Mouse (Mus musculus) hindbrain, embryonic 15.5 days (tissue): ENCODE data around the gene Adam22. TPM values are rescaled to one million over a fixed set of nuclear protein-coding genes. Genes with fewer than 3 reads are reported as not detected.

Source experiments
- ATAC-seq: fragments of 200-750 bp; cut with Nextera tagmentation; 2 replicates; pipeline ENCODE4 v1.8.0; 2017; ENCODE audit warnings: low read depth, moderate number of reproducible peaks, moderate TSS enrichment; ENCODE audit not compliant: low FRiP score
- H3K27ac ChIP-seq: fragments of 300-500 bp; sonication (generic); replicated peaks from 2 replicates; pipeline ENCODE4 v1.5.1; 2015; ENCODE audit warnings: mild to moderate bottlenecking, inconsistent platforms
- H3K27me3 ChIP-seq: fragments of 300-500 bp; sonication (generic); 2 replicates; pipeline ENCODE4 v1.6.1; 2015; ENCODE audit warnings: control low read depth, inconsistent platforms
- H3K36me3 ChIP-seq: fragments of 300-500 bp; sonication (generic); 2 replicates; pipeline ENCODE4 v1.6.1; 2015; ENCODE audit warnings: control low read depth, inconsistent platforms
- H3K4me1 ChIP-seq: fragments of 300-500 bp; sonication (generic); replicated peaks from 2 replicates; pipeline ENCODE4 v1.6.1; 2015; ENCODE audit warnings: control low read depth, inconsistent platforms
- H3K4me2 ChIP-seq: fragments of 300-500 bp; sonication (generic); 2 replicates; pipeline ENCODE4 v1.6.1; 2015; ENCODE audit warnings: moderate library complexity, mild to moderate bottlenecking, inconsistent platforms
- H3K4me3 ChIP-seq: fragments of 300-500 bp; sonication (generic); 2 replicates; pipeline ENCODE4 v1.5.1; 2015; ENCODE audit warnings: mild to moderate bottlenecking, inconsistent platforms
- H3K9ac ChIP-seq: fragments of 300-500 bp; sonication (generic); 2 replicates; pipeline ENCODE4 v1.6.1; 2015; ENCODE audit warnings: inconsistent platforms
- H3K9me3 ChIP-seq: fragments of 300-500 bp; sonication (generic); 2 replicates; pipeline ENCODE4 v1.6.1; 2016; ENCODE audit warnings: control low read depth, inconsistent platforms
- WGBS: fragments of 180-500 bp; shearing (Covaris S2); methylation state at CpG from one replicate; pipeline ENCODE4 v1.1.7; 2015; 5-methylcytosine and 5-hydroxymethylcytosine counted together
- polyA plus RNA-seq: library from polyadenylated mRNA; unstranded; fragments of >200 nt; fragmentation: Nextera tagmentation; extraction: Ambion mirVana; gene quantifications from 2 replicates; pipeline ENCODE4 v1.2.1, GENCODE M21; 2015

Adam22 gene
- polyA plus RNA-seq, 1 experiment from 2014 or later = 41.9 TPM

GRCm38 (mm10) chr5:8366771-8367613, 968 bp downstream of the Adam22 start:
- Histone ChIP-seq H3K27me3 (no peaks in the 10 kb centered on the region), H3K36me3 (no peaks in the 10 kb centered on the region), H3K4me3 (peak overlapping the region; percentile 77), H3K27ac (peak overlapping the region; percentile 89), H3K9me3 (no peaks in the 10 kb centered on the region), H3K4me2 (peak overlapping the region; percentile 67), H3K9ac (peak overlapping the region; percentile 91), H3K4me1 (peaks cover 17% of the 10 kb centered on the region)
- peak; percentile 59 for ATAC-seq
- 2% methylated on average over 24 of the region's 25 CpGs for WGBS

GRCm38 (mm10) chr5:8362361-8362760, 5.6 kb downstream of the Adam22 start:
- H3K4me1 ChIP-seq = peaks cover 26% of the 10 kb centered on the region
- H3K27me3 ChIP-seq = no peaks in the 10 kb centered on the region
- H3K4me2 ChIP-seq = no peak overlapping the region
- H3K9me3 ChIP-seq = no peaks in the 10 kb centered on the region
- WGBS = 87% methylated on average over 1 of the region's 1 CpGs
- no peak overlapping the region for H3K4me3 ChIP-seq
- no peak for ATAC-seq
- peaks cover 3% of the 10 kb centered on the region; the same call in 1 of the 2 replicates for H3K36me3 ChIP-seq
- H3K27ac ChIP-seq = no peak overlapping the region
- no peak overlapping the region for H3K9ac ChIP-seq

- ATAC-seq = no peak
- WGBS = 67% methylated on average over 8 of the region's 8 CpGs
- Histone ChIP-seq H3K4me2 (no peak overlapping the region), H3K9me3 (no peaks in the 10 kb centered on the region), H3K27me3 (no peaks in the 10 kb centered on the region), H3K4me1 (peaks cover 18% of the 10 kb centered on the region; the same call in 1 of the 2 replicates), H3K4me3 (no peak overlapping the region), H3K36me3 (peaks cover 11% of the 10 kb centered on the region), H3K9ac (no peak overlapping the region), H3K27ac (0 out of 2 replicates have a peak overlapping the region, but pooled peaks have one; percentile 4)
These were observed 10.3 kb downstream of the Adam22 start for GRCm38 (mm10) chr5:8357677-8358076.

DNA sequence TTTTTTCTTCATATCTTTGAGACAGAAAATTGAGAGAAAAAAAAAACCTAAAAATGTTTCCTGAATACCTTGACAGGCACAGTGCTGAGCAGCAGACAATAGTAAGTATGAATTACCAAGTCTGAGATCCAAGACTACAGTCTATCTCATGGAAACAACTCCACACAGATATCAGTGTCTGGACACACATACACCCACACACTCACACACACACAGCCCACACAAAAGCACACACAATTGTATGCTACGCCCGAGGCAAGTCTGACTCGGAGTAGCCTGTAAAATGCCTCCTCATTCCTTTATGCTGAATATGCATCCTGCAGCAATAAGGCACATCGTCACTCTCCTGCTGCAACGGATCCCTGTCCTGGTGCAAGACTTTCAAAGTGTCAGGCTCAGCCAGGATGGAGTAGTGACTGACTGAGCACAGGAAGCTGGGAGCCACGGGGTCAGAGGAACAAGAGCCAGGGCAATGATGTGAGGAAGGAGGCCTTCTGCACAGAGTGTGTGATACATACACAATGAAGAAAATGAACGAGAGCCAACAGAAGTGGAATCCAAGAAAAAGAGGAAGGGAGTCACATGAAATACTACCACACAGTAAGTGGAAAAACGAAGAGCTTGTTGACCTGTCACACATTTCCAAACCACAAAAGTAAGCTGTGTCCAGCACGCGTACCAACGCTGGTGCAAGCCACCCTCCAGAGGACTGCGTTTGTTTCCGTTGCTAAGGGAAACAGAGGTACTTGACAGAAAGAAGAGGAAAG, 10.9 kb downstream of the Adam22 start:
- peak; percentile 33 for ATAC-seq
- Histone ChIP-seq H3K4me3 (no peak overlapping the region), H3K4me2 (no peak overlapping the region), H3K9ac (no peak overlapping the region), H3K27ac (0 out of 2 replicates have a peak overlapping the region, but pooled peaks have one; percentile 4), H3K9me3 (no peaks in the 10 kb centered on the region), H3K27me3 (no peaks in the 10 kb centered on the region), H3K4me1 (peaks cover 18% of the 10 kb centered on the region; the same call in 1 of the 2 replicates), H3K36me3 (peaks cover 11% of the 10 kb centered on the region)
- 43% methylated on average over 13 of the region's 13 CpGs for WGBS

GRCm38 (mm10) chr5:8356326-8356725, 11.6 kb downstream of the Adam22 start:
- peaks cover 18% of the 10 kb centered on the region; the same call in 1 of the 2 replicates for H3K4me1 ChIP-seq
- no peak; the same call in 1 of the 2 replicates for ATAC-seq
- H3K9me3 ChIP-seq = no peaks in the 10 kb centered on the region
- no peak overlapping the region for H3K27ac ChIP-seq
- H3K36me3 ChIP-seq = peaks cover 8% of the 10 kb centered on the region; the same call in 1 of the 2 replicates
- no peak overlapping the region for H3K4me2 ChIP-seq
- 34% methylated on average over 2 of the region's 2 CpGs for WGBS
- H3K27me3 ChIP-seq = no peaks in the 10 kb centered on the region
- H3K9ac ChIP-seq = no peak overlapping the region
- H3K4me3 ChIP-seq = no peak overlapping the region

- H3K27ac ChIP-seq = no peak overlapping the region
- ATAC-seq = no peak
- H3K4me1 ChIP-seq = no peaks in the 10 kb centered on the region
- no peak overlapping the region for H3K9ac ChIP-seq
- no peak overlapping the region for H3K4me3 ChIP-seq
- H3K4me2 ChIP-seq = no peak overlapping the region
- WGBS = 85% methylated on average over 10 of the region's 10 CpGs
- H3K36me3 ChIP-seq = no peaks in the 10 kb centered on the region
- H3K9me3 ChIP-seq = no peaks in the 10 kb centered on the region
- H3K27me3 ChIP-seq = no peaks in the 10 kb centered on the region
These were observed 18.4 kb downstream of the Adam22 start for GRCm38 (mm10) chr5:8349557-8349956.

DNA sequence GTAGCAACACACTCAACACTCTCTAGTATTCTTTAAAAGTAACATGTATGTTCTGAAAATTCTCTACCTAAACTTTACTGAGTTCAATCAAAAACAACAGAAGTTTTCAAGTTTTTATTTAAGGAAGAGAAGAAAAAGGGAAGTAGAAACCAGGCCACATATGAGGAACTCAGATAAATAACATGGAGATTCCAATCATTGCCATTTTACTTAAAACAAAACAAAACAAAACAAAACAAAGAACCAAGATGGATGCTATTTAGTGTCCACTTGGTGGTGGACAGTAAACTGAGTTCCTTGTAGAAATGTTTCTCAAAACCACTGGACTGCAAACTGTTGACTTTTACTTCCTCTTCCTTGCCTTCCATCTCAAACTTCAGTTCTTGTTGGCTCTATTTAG, 21.6 kb downstream of the Adam22 start:
- Histone ChIP-seq H3K27me3 (no peaks in the 10 kb centered on the region), H3K9me3 (no peaks in the 10 kb centered on the region), H3K9ac (no peak overlapping the region), H3K36me3 (no peaks in the 10 kb centered on the region), H3K4me2 (no peak overlapping the region), H3K27ac (no peak overlapping the region), H3K4me1 (no peaks in the 10 kb centered on the region), H3K4me3 (no peak overlapping the region)
- no peak for ATAC-seq

DNA sequence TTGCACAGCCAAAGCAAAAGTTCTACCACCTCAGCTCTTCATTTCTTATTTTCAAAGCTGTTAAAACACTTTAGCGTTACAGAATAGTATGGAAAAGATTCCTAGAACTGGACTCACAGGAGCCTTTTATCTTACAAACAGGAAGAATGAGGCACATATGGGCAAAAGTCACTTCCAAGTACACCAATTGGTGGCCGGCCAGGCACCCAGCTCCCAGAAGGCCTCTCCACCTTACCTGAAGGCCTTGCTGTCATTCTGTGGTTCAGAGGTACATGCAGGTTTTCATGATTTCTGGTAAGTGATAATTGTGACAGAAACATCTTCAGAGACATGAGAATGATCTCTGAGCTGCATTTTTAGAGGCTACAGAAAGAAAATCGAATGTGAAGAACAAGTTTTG, 24.7 kb downstream of the Adam22 start:
- no peak overlapping the region for H3K27ac ChIP-seq
- 92% methylated on average over 3 of the region's 3 CpGs for WGBS

DNA sequence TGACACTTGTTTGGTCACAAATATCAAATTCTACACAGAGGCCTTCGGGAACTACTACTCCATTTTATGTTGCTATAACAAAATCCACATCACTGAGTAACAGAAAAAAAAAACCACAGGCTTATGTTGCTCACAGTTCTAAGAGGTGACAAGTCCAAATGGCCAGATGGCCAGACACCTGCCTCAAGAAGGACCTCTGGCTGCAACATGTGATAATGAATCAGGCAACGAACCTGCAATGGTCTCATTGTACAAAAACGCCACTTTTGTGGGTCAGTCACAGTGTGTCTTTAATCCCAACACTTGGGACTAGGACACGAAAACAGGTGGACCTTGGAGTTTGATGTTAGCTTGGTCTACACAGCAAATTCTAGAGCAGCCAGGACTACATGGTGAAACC, 26.3 kb downstream of the Adam22 start:
- H3K27ac ChIP-seq = no peak overlapping the region
- no peak overlapping the region for H3K9ac ChIP-seq
- 93% methylated on average over 4 of the region's 4 CpGs for WGBS
- H3K36me3 ChIP-seq = no peaks in the 10 kb centered on the region
- H3K27me3 ChIP-seq = no peaks in the 10 kb centered on the region
- no peak for ATAC-seq
- H3K4me3 ChIP-seq = no peak overlapping the region
- H3K9me3 ChIP-seq = no peaks in the 10 kb centered on the region
- H3K4me1 ChIP-seq = no peaks in the 10 kb centered on the region
- no peak overlapping the region for H3K4me2 ChIP-seq

More for the DNA sequence above, 24.7 kb downstream of the Adam22 start:
- no peak overlapping the region for H3K4me2 ChIP-seq
- no peaks in the 10 kb centered on the region for H3K9me3 ChIP-seq
- H3K27me3 ChIP-seq = no peaks in the 10 kb centered on the region
- no peaks in the 10 kb centered on the region for H3K36me3 ChIP-seq
- no peak for ATAC-seq
- H3K4me1 ChIP-seq = no peaks in the 10 kb centered on the region
- no peak overlapping the region for H3K9ac ChIP-seq
- no peak overlapping the region for H3K4me3 ChIP-seq

DNA sequence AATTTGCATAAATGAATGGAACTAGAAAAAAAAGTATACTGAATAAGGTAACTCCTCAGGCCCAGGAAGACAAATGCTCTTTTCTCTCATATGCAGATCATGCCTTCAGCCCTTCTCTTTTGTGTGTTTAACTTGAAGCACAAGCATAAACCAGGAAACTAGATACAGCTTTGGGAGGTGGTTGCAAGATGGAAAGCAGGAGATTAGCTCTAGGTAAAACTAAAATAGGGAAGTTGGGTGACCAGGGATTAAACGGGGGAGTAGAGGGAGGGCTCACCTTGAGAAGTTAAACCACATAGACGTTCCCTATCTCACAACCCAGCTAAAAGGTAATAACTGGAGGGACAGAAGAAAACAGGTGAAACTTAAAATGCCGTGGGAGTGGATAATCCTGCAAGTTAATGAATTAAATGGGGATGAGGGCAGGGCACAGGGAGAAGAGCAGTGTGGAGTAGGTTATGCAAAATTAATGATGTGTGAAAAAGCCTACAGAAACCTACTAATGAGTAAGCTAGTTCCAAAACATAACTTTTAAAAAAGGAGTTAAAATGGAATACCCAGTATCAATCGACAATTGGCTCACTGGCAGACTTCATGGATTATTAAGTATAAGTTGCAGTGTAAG, 40.2 kb downstream of the Adam22 start:
- H3K36me3 ChIP-seq = peaks cover 19% of the 10 kb centered on the region
- no peak for ATAC-seq
- no peaks in the 10 kb centered on the region for H3K4me1 ChIP-seq
- no peak overlapping the region for H3K9ac ChIP-seq
- H3K27me3 ChIP-seq = no peaks in the 10 kb centered on the region
- no peaks in the 10 kb centered on the region for H3K9me3 ChIP-seq
- H3K4me2 ChIP-seq = no peak overlapping the region
- no peak overlapping the region for H3K27ac ChIP-seq
- H3K4me3 ChIP-seq = no peak overlapping the region
- WGBS = 82% methylated on average over 4 of the region's 4 CpGs

DNA sequence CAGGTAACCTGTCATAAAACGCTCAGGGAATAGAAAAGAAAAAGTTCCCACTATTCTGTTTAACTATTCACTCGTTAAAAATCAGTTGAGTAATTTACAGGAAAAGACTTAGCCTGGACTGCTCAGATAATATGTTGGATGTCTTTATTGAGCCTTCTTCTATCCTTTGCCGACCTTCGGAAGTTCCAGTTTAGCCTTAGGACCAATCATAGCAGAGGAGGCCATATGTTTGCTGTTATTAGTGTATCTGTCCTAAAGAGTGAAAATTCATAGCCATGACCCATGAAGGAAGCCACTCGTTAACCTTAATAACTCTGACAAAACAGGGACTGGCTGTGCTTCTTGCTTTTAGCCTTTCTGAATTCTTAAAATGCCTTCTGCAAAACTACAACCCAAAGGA, 41.3 kb downstream of the Adam22 start:
- H3K4me3 ChIP-seq = no peak overlapping the region
- no peak for ATAC-seq
- H3K4me2 ChIP-seq = no peak overlapping the region
- H3K9ac ChIP-seq = no peak overlapping the region
- no peak overlapping the region for H3K27ac ChIP-seq
- 91% methylated on average over 5 of the region's 5 CpGs for WGBS
- no peaks in the 10 kb centered on the region for H3K4me1 ChIP-seq
- H3K27me3 ChIP-seq = no peaks in the 10 kb centered on the region
- no peaks in the 10 kb centered on the region for H3K9me3 ChIP-seq
- H3K36me3 ChIP-seq = peaks cover 19% of the 10 kb centered on the region

GRCm38 (mm10) chr5:8312324-8312723, 55.6 kb downstream of the Adam22 start:
- Histone ChIP-seq H3K9ac (no peak overlapping the region), H3K4me1 (no peaks in the 10 kb centered on the region), H3K36me3 (no peaks in the 10 kb centered on the region), H3K4me3 (no peak overlapping the region), H3K27ac (no peak overlapping the region), H3K27me3 (no peaks in the 10 kb centered on the region), H3K4me2 (no peak overlapping the region), H3K9me3 (no peaks in the 10 kb centered on the region)
- ATAC-seq = no peak
- WGBS = 93% methylated on average over 2 of the region's 2 CpGs
